Mouse (Mus musculus): Measurements from ENCODE around the gene Defb10. TPM values are rescaled to one million over a fixed set of nuclear protein-coding genes. Genes with fewer than 3 reads are reported as not detected.
"Not testable (repeated sequence)": the region's sequence is repeated elsewhere in the genome, so short reads cannot be mapped to it uniquely, and the experiment has no call there.

The Defb10 gene
- total RNA-seq (2021) = not detected
- long read RNA-seq = 0 reads

- DNase-seq (ENCODE audit: low spot score in 2 of 2) = not testable (repeated sequence)
Observed at GRCm38 (mm10) chr8:21858586-21858985, at the start of gene Defb10. Defb10 (plus strand) TSS chr8:21858901.

- DNase-seq (ENCODE audit: low spot score in 2 of 2) = not testable (repeated sequence)
Observed at GRCm38 (mm10) chr8:21885321-21885720, 26.6 kb downstream of the Defb10 start, which contains the start of gene Defb9. Defb9 (minus strand) TSS chr8:21885421.

GRCm38 (mm10) chr8:21906290-21906689, 47.6 kb downstream of the Defb10 start, which contains the start of gene Defb11:
Defb11 (minus strand) TSS chr8:21906412.
- not testable (repeated sequence) for DNase-seq (ENCODE audit: low spot score in 2 of 2)

Other genes with a start within 250 kb of the Defb10 start
- not detected for gene Defa26, start 240.7 kb upstream of the Defb10 start, total RNA-seq (2021)
- gene Defa17, start 203.1 kb upstream of the Defb10 start, total RNA-seq (2021) = not detected
- not detected for gene Defa34, start 193.1 kb upstream of the Defb10 start, total RNA-seq (2021)
- gene AY761184, start 155.3 kb upstream of the Defb10 start, total RNA-seq (2021) = not detected
- gene Defa24, start 124.4 kb upstream of the Defb10 start, total RNA-seq (2021) = not detected
- gene Defb50, start 35.4 kb upstream of the Defb10 start, total RNA-seq (2021) = not detected
- gene Defb2, start 19.0 kb upstream of the Defb10 start, total RNA-seq (2021) = not detected
- gene Defb9, start 26.5 kb downstream of the Defb10 start, total RNA-seq (2021) = not detected
- gene Defb11, start 47.5 kb downstream of the Defb10 start, total RNA-seq (2021) = 1 to 10 TPM in 1 of 2 experiments, not detected in 1; 2.0 TPM
- not detected for gene Defb15, start 73.8 kb downstream of the Defb10 start, total RNA-seq (2021)
- not detected for gene Defb35, start 79.5 kb downstream of the Defb10 start, total RNA-seq (2021)
- not detected for gene Defb13, start 87.9 kb downstream of the Defb10 start, total RNA-seq (2021)
- not detected for gene Fam90a1a, start 99.8 kb downstream of the Defb10 start, total RNA-seq (2021)
- gene Ccdc70, start 110.9 kb downstream of the Defb10 start, total RNA-seq (2021) = not detected
- 1 to 10 TPM; 3.7 to 4.2 TPM for gene Atp7b, start 201.4 kb downstream of the Defb10 start, total RNA-seq (2021)
- 10 to 100 TPM; 26.7 to 33.2 TPM for gene Alg11, start 201.8 kb downstream of the Defb10 start, total RNA-seq (2021)